Mouse (Mus musculus) C2C12 (cell line): ENCODE measurements around the gene Prr22. TPM values are rescaled to one million over a fixed set of nuclear protein-coding genes. Genes with fewer than 3 reads are reported as not detected.

ENCODE experiments used
- H3K27me3 ChIP-seq: one replicate; pipeline ENCODE4 v1.6.1; 2011; ENCODE audit not compliant: control insufficient read depth, insufficient read depth, insufficient read length
- H3K36me3 ChIP-seq: one replicate; pipeline ENCODE4 v1.6.1; 2011; ENCODE audit not compliant: control insufficient read depth, insufficient read depth
- H3K4me3 ChIP-seq: one replicate; pipeline ENCODE4 v1.5.1; 2011; ENCODE audit warnings: mild to moderate bottlenecking, control low read depth; ENCODE audit not compliant: poor library complexity, insufficient read depth, severe bottlenecking
- H3K79me2 ChIP-seq: one replicate; pipeline ENCODE4 v1.6.1; 2011; ENCODE audit not compliant: control insufficient read depth, insufficient read depth
- H3K79me3 ChIP-seq: one replicate; pipeline ENCODE4 v1.6.1; 2011; ENCODE audit warnings: low read depth, control low read depth
- H3ac ChIP-seq: one replicate; pipeline ENCODE3; 2011; ENCODE audit warnings: low read depth; ENCODE audit not compliant: control insufficient read depth, insufficient read length
- CEBPB ChIP-seq: IDR thresholded peaks from one replicate; pipeline ENCODE4 v1.6.1; 2011; ENCODE audit warnings: low read depth, mild to moderate bottlenecking, control low read depth, moderate library complexity
- CTCF ChIP-seq: IDR thresholded peaks from one replicate; pipeline ENCODE4 v1.5.1; 2011; ENCODE audit not compliant: control insufficient read depth, insufficient read depth, insufficient read length
- FOSL1 ChIP-seq: IDR thresholded peaks from one replicate; pipeline ENCODE4 v1.8.0; 2011; ENCODE audit warnings: mild to moderate bottlenecking, low read length; ENCODE audit not compliant: poor library complexity, insufficient read depth, severe bottlenecking
- MAX ChIP-seq: IDR thresholded peaks from one replicate; pipeline ENCODE4 v1.6.1; 2011; ENCODE audit warnings: mild to moderate bottlenecking, control low read depth
- MYOD1 ChIP-seq: IDR thresholded peaks from one replicate; pipeline ENCODE4 v1.6.1; 2011; ENCODE audit warnings: low read depth; ENCODE audit not compliant: control insufficient read depth, insufficient read length
- MYOG ChIP-seq: IDR thresholded peaks from one replicate; pipeline ENCODE4 v1.6.1; 2011; ENCODE audit not compliant: control insufficient read depth, insufficient read length; ENCODE audit errors: extremely low read depth
- USF1 ChIP-seq: IDR thresholded peaks from one replicate; pipeline ENCODE4 v1.6.1; 2011; ENCODE audit warnings: low read depth, mild to moderate bottlenecking, control low read depth, moderate library complexity
- polyA plus RNA-seq: library from polyadenylated mRNA; unstranded; fragments of >200 nt; fragmentation: generic; extraction: Trizol; gene quantifications from one replicate; pipeline ENCODE4 v1.2.1, GENCODE M21; 2012; ENCODE audit warnings: missing spikeins

The Prr22 gene
- polyA plus RNA-seq, 1 experiment, result 0.47 TPM

- H3K4me3 ChIP-seq, result no peak overlapping the region
- H3K79me2 ChIP-seq, result no peaks in the 10 kb centered on the region
- H3K79me3 ChIP-seq, result no peaks in the 10 kb centered on the region
- no peaks in the 10 kb centered on the region for H3K36me3 ChIP-seq
- no peak for TF ChIP-seq MAX
- TF ChIP-seq CTCF, result peak; percentile 97
- no peak for TF ChIP-seq FOSL1
- H3K27me3 ChIP-seq, result no peaks in the 10 kb centered on the region
- H3ac ChIP-seq, result no peak overlapping the region
These were observed 38.5 kb downstream of the Prr22 start for GRCm38 (mm10) chr17:56808518-56808917.

GRCm38 (mm10) chr17:56810245-56810644 is 40.2 kb downstream of the Prr22 start:
- no peak overlapping the region for H3ac ChIP-seq
- H3K79me2 ChIP-seq, result no peaks in the 10 kb centered on the region
- no peaks in the 10 kb centered on the region for H3K27me3 ChIP-seq
- TF ChIP-seq CEBPB, result peak; percentile 64
- TF ChIP-seq MAX, result no peak
- TF ChIP-seq MYOD1, result no peak
- no peaks in the 10 kb centered on the region for H3K79me3 ChIP-seq
- no peak overlapping the region for H3K4me3 ChIP-seq
- no peaks in the 10 kb centered on the region for H3K36me3 ChIP-seq

GRCm38 (mm10) chr17:56814316-56815056 is 44.4 kb downstream of the Prr22 start:
- no peaks in the 10 kb centered on the region for H3K79me3 ChIP-seq
- H3ac ChIP-seq, result no peak overlapping the region
- H3K4me3 ChIP-seq, result no peak overlapping the region
- no peaks in the 10 kb centered on the region for H3K36me3 ChIP-seq
- H3K79me2 ChIP-seq, result no peaks in the 10 kb centered on the region
- H3K27me3 ChIP-seq, result no peaks in the 10 kb centered on the region
- TF ChIP-seq USF1 (no peak), CTCF (no peak), MYOD1 (no peak), MAX (no peak), CEBPB (no peak), FOSL1 (no peak), MYOG (no peak)

- no peaks in the 10 kb centered on the region for H3K36me3 ChIP-seq
- no peaks in the 10 kb centered on the region for H3K79me2 ChIP-seq
- H3K4me3 ChIP-seq, result no peak overlapping the region
- H3K79me3 ChIP-seq, result no peaks in the 10 kb centered on the region
- no peak overlapping the region for H3ac ChIP-seq
- H3K27me3 ChIP-seq, result no peaks in the 10 kb centered on the region
- no peak for TF ChIP-seq FOSL1
- no peak for TF ChIP-seq CEBPB
- TF ChIP-seq USF1, result no peak
- TF ChIP-seq MAX, result no peak
- no peak for TF ChIP-seq CTCF
- TF ChIP-seq MYOD1, result no peak
- TF ChIP-seq MYOG, result no peak
These were observed 45.0 kb downstream of the Prr22 start for GRCm38 (mm10) chr17:56815057-56815345.

GRCm38 (mm10) chr17:56818067-56818636 is 48.1 kb downstream of the Prr22 start:
- Histone ChIP-seq H3K27me3 (no peaks in the 10 kb centered on the region), H3K79me2 (no peaks in the 10 kb centered on the region), H3K36me3 (no peaks in the 10 kb centered on the region), H3K79me3 (no peaks in the 10 kb centered on the region), H3K4me3 (no peak overlapping the region), H3ac (no peak overlapping the region)
- TF ChIP-seq FOSL1 (no peak), CEBPB (no peak), MYOD1 (no peak), MYOG (no peak), USF1 (no peak), CTCF (no peak), MAX (no peak)

GRCm38 (mm10) chr17:56819032-56819545 is 49.0 kb downstream of the Prr22 start:
- no peak for TF ChIP-seq MYOG
- no peak for TF ChIP-seq CEBPB
- TF ChIP-seq CTCF, result no peak
- TF ChIP-seq MAX, result no peak
- TF ChIP-seq FOSL1, result no peak
- no peak for TF ChIP-seq MYOD1
- TF ChIP-seq USF1, result no peak
- H3K27me3 ChIP-seq, result no peaks in the 10 kb centered on the region
- H3ac ChIP-seq, result no peak overlapping the region
- H3K36me3 ChIP-seq, result no peaks in the 10 kb centered on the region
- no peaks in the 10 kb centered on the region for H3K79me3 ChIP-seq
- no peak overlapping the region for H3K4me3 ChIP-seq
- no peaks in the 10 kb centered on the region for H3K79me2 ChIP-seq
